ENCODE assay signal across 9 mouse cellular contexts in genomic region chr13:21478759-21479670, GRCm38 (mm10). TPM values are rescaled to one million over a fixed set of nuclear protein-coding genes. Genes with fewer than 3 reads are reported as not detected.
DNase-seq lines count a peak whose midpoint lies in the region; ATAC-seq and TF ChIP-seq lines count a peak whose summit lies in the region.
"Not testable (repeated sequence)": the region's sequence is repeated elsewhere in the genome, so short reads cannot be mapped to it uniquely, and the experiment has no call there.
"Had no signal": no experiment of that assay in that cellular context is flagged by ENCODE, and none has a peak within 500 bp of the region (broad histone marks: within the 10 kb centered on the region; RNA-seq: fewer than 3 reads in every experiment).

Gene Zkscan4 (plus strand): TSS chr13:21478907.
Gene Gm10065 (minus strand): TSS chr13:21479441.

- H3K36me3 ChIP-seq in hindbrain, embryonic 14.5 days (replicated peaks; ENCODE audit: control insufficient read depth, insufficient read depth); lung, embryonic 14.5 days (ENCODE audit: insufficient read depth); neural tube, embryonic 15.5 days: not testable (repeated sequence)

- 3% methylated on average over 22 of the region's 31 CpGs for WGBS in hindbrain, embryonic 14.5 days
- 3% methylated on average over 31 of the region's 31 CpGs for WGBS in lung, embryonic 14.5 days
- WGBS in neural tube, embryonic 15.5 days, result 3% methylated on average over 30 of the region's 31 CpGs

- H3K27me3 ChIP-seq in hindbrain, embryonic 14.5 days (ENCODE audit: control insufficient read depth, insufficient read depth, low read length); lung, embryonic 14.5 days (ENCODE audit: insufficient read depth, low read length); neural tube, embryonic 15.5 days (replicated peaks): not testable (repeated sequence)

- peak within 1 kb of the TSS; percentile 87 for H3K27ac ChIP-seq in hindbrain, embryonic 14.5 days
- peak within 1 kb of the TSS; percentile 51; the same call in 1 of the 2 replicates for H3K27ac ChIP-seq in lung, embryonic 14.5 days (ENCODE audit: low read depth)
- peak within 1 kb of the TSS; percentile 82 for H3K27ac ChIP-seq in neural tube, embryonic 15.5 days (replicated peaks)

- H3K4me2 ChIP-seq in hindbrain, embryonic 14.5 days (replicated peaks), result peak within 1 kb of the TSS; percentile 61
- peak within 1 kb of the TSS; percentile 61 for H3K4me2 ChIP-seq in lung, embryonic 14.5 days
- peak within 1 kb of the TSS; percentile 64 for H3K4me2 ChIP-seq in neural tube, embryonic 15.5 days

- peak within 1 kb of the TSS; percentile 75 for H3K9ac ChIP-seq in hindbrain, embryonic 14.5 days
- H3K9ac ChIP-seq in lung, embryonic 14.5 days, result peak within 1 kb of the TSS; percentile 59
- peak within 1 kb of the TSS; percentile 67 for H3K9ac ChIP-seq in neural tube, embryonic 15.5 days (replicated peaks)

- H3K9me3 ChIP-seq in hindbrain, embryonic 14.5 days (ENCODE audit: control insufficient read depth, low read length); lung, embryonic 14.5 days (ENCODE audit: low read depth, low read length); neural tube, embryonic 15.5 days (replicated peaks): not testable (repeated sequence)

- DNase-seq in adrenal gland, adult 18-20 months (ENCODE audit: low spot score in 2 of 2), result peak; percentile 49
- DNase-seq in embryo, embryonic 10.5 days (ENCODE audit: low spot score), result peak; percentile 88
- peak; percentile 37 to 38 for DNase-seq in gastrocnemius, adult 8-10 months (ENCODE audit: low spot score in 2 of 2)
- peak; percentile 88 for DNase-seq in hindbrain, embryonic 14.5 days (ENCODE audit: low spot score)
- DNase-seq in layer of hippocampus, postnatal 14 days (ENCODE audit: low spot score in 2 of 2), result peak; percentile 77 to 84
- DNase-seq in lung, embryonic 14.5 days, result peak; percentile 88
- DNase-seq in thymus, postnatal 0 days (ENCODE audit: low spot score), result peak; percentile 17

- peak; percentile 89 for ATAC-seq in hindbrain, embryonic 14.5 days (ENCODE audit: low FRiP score)
- peak; percentile 89 for ATAC-seq in lung, embryonic 14.5 days (ENCODE audit: insufficient read depth)
- peak; percentile 95 for ATAC-seq in neural tube, embryonic 15.5 days (ENCODE audit: low FRiP score)

- not testable (repeated sequence) for TF ChIP-seq CTCF in lung, embryonic 14.5 days (IDR thresholded peaks at IDR 0.05; ENCODE audit: low read depth)

- peak within 1 kb of the TSS; percentile 53 for H3K4me3 ChIP-seq in hindbrain, embryonic 14.5 days (replicated peaks; ENCODE audit: low read length)
- peak within 1 kb of the TSS; percentile 47 for H3K4me3 ChIP-seq in lung, embryonic 14.5 days (ENCODE audit: low read depth, low read length)
- peak within 1 kb of the TSS; percentile 55 for H3K4me3 ChIP-seq in neural tube, embryonic 15.5 days (replicated peaks)

- peaks cover 20% of the 10 kb centered on the region for H3K4me1 ChIP-seq in hindbrain, embryonic 14.5 days (replicated peaks; ENCODE audit: control insufficient read depth, insufficient read depth, low read length)
- not testable (repeated sequence) for H3K4me1 ChIP-seq in lung, embryonic 14.5 days (ENCODE audit: insufficient read depth)
- H3K4me1 ChIP-seq in neural tube, embryonic 15.5 days, result peaks cover 18% of the 10 kb centered on the region

RNA-seq across cellular contexts. Expression of gene Zkscan4, which starts in this region (rescaled TPM):
- total RNA-seq in adrenal gland, adult 18-20 months (2021), result 1 to 10 TPM; 2.2 to 2.6 TPM
- 1 to 10 TPM in 1 of 4 experiments, under 1 TPM in 3; 0.27 to 1.1 (median 0.43) TPM for total RNA-seq in gastrocnemius, adult 8-10 months (2022)
- polyA plus RNA-seq in hindbrain, embryonic 14.5 days (2014; fragmentation: Nextera tagmentation; extraction: Ambion mirVana), result 8.9 and 9.9 TPM in 2 replicates
- total RNA-seq in layer of hippocampus, postnatal 14 days (2021), result 1 to 10 TPM; 6.7 to 7.7 TPM
- 3.4 and 3.5 TPM in 2 replicates for polyA plus RNA-seq in lung, embryonic 14.5 days (2014; fragmentation: Nextera tagmentation; extraction: Ambion mirVana)
- 8.7 and 10.0 TPM in 2 replicates for polyA plus RNA-seq in neural tube, embryonic 15.5 days (2015; fragmentation: Nextera tagmentation; extraction: Ambion mirVana)
- 1.1 and 1.2 TPM in 2 replicates for polyA plus RNA-seq in thymus, postnatal 0 days (2015; fragmentation: Nextera tagmentation; extraction: Ambion mirVana)
- polyA plus RNA-seq: activated CD4-positive, CD25-positive, alpha-beta regulatory T cell, adult 4 months had no signal

RNA-seq across cellular contexts. Expression of gene Gm10065, which starts in this region (rescaled TPM):
- total RNA-seq in adrenal gland, adult 18-20 months (2021), result not detected
- not detected for total RNA-seq in gastrocnemius, adult 8-10 months (2022)
- not detected in 2 replicates for polyA plus RNA-seq in hindbrain, embryonic 14.5 days (2014; fragmentation: Nextera tagmentation; extraction: Ambion mirVana)
- total RNA-seq in layer of hippocampus, postnatal 14 days (2021), result not detected
- polyA plus RNA-seq in lung, embryonic 14.5 days (2014; fragmentation: Nextera tagmentation; extraction: Ambion mirVana), result not detected in 2 replicates
- polyA plus RNA-seq in neural tube, embryonic 15.5 days (2015; fragmentation: Nextera tagmentation; extraction: Ambion mirVana), result not detected in 2 replicates
- not detected in 2 replicates for polyA plus RNA-seq in thymus, postnatal 0 days (2015; fragmentation: Nextera tagmentation; extraction: Ambion mirVana)
- polyA plus RNA-seq: activated CD4-positive, CD25-positive, alpha-beta regulatory T cell, adult 4 months had no signal

Comparison
In these comparisons a context has a peak if more than half of its experiments do, and no peak if none do; other contexts are left out.
1. Peak in every context shown above with its lines: DNase-seq, ATAC-seq, H3K4me3 ChIP-seq and H3K27ac ChIP-seq.
2. DNase-seq: peak in every context shown above with its lines; median percentile 88 in embryo, embryonic 10.5 days; 88 in hindbrain, embryonic 14.5 days; 88 in lung, embryonic 14.5 days; 80 in layer of hippocampus, postnatal 14 days; 49 in adrenal gland, adult 18-20 months; 38 in gastrocnemius, adult 8-10 months; 17 in thymus, postnatal 0 days.